Mouse (Mus musculus): Measurements from ENCODE around the gene Gak. TPM values are rescaled to one million over a fixed set of nuclear protein-coding genes. Genes with fewer than 3 reads are reported as not detected.

The Gak gene
- total and polyA plus RNA-seq, 3 experiments: 49.9 to 67.3 (median 65.2) TPM

- DNase-seq (ENCODE audit: extremely low read depth): no peak
- no peak overlapping the region for H3K27ac ChIP-seq (ENCODE audit: insufficient read depth, low read depth)
- H3K9ac ChIP-seq (ENCODE audit: insufficient read depth, low read depth): no peak overlapping the region
- no peak for TF ChIP-seq BHLHE40 (IDR thresholded peaks at IDR 0.05; ENCODE audit: low read depth, low read length)
- TF ChIP-seq JUND (conservative IDR thresholded peaks at IDR 0.05; ENCODE audit: low read depth, low read length): no peak
- TF ChIP-seq KAT2A (IDR thresholded peaks at IDR 0.05; ENCODE audit: insufficient replicate concordance, low read length): no peak
- TF ChIP-seq MAFK (IDR thresholded peaks at IDR 0.05; ENCODE audit: insufficient replicate concordance, low read length): no peak
- no peak for TF ChIP-seq USF1 (IDR thresholded peaks at IDR 0.05; ENCODE audit: low read depth, low read length)
- TF ChIP-seq MYC (IDR thresholded peaks at IDR 0.05; ENCODE audit: low read depth, low read length): no peak
- TF ChIP-seq MAZ (IDR thresholded peaks at IDR 0.05; ENCODE audit: low read depth, low read length): no peak
- no peak for TF ChIP-seq JUN (IDR thresholded peaks at IDR 0.05; ENCODE audit: insufficient read depth, low read depth, low read length)
- TF ChIP-seq IRF4 (IDR thresholded peaks at IDR 0.05; ENCODE audit: low read depth, low read length): no peak
- TF ChIP-seq SIN3A (IDR thresholded peaks at IDR 0.05; ENCODE audit: low read length): no peak
- no peak for TF ChIP-seq TCF12 (IDR thresholded peaks at IDR 0.05; ENCODE audit: low read depth, low read length)
- no peak for TF ChIP-seq TBP (conservative IDR thresholded peaks at IDR 0.05; ENCODE audit: low read depth, low read length)
- TF ChIP-seq ZMIZ1 (IDR thresholded peaks at IDR 0.05; ENCODE audit: low read depth, low read length): no peak
- no peak for TF ChIP-seq RCOR1 (conservative IDR thresholded peaks at IDR 0.05; ENCODE audit: low read depth, low read length)
- no peak for TF ChIP-seq NRF1 (IDR thresholded peaks at IDR 0.05; ENCODE audit: low read depth, low read length)
- TF ChIP-seq UBTF (IDR thresholded peaks at IDR 0.05; ENCODE audit: low read depth, low read length): no peak
- no peak for TF ChIP-seq MXI1 (IDR thresholded peaks at IDR 0.05; ENCODE audit: low read depth, low read length)
- TF ChIP-seq HCFC1 (IDR thresholded peaks at IDR 0.05; ENCODE audit: low read depth, low read length): no peak
- TF ChIP-seq EP300 (IDR thresholded peaks at IDR 0.05; ENCODE audit: low read length): no peak
- H3K9me3 ChIP-seq (replicated peaks; ENCODE audit: low read length): no peaks in the 10 kb centered on the region
- H3K36me3 ChIP-seq (replicated peaks in 1 of 2; ENCODE audit: control insufficient read depth in 1 of 2, insufficient read depth in 1 of 2, low read length in 1 of 2): peaks cover 79 to 97% of the 10 kb centered on the region in 2 experiments
- H3K79me2 ChIP-seq (replicated peaks; ENCODE audit: control insufficient read depth, extremely low read depth, insufficient read depth, poor library complexity, severe bottlenecking): 0 out of 2 replicates have a peak, but pooled peaks cover 2% of the 10 kb centered on the region
- H3K4me1 ChIP-seq (ENCODE audit: control insufficient read depth in 1 of 2, insufficient read depth in 2 of 2): no peaks in the 10 kb centered on the region
- in situ Hi-C loops (cut with MboI; ENCODE audit: low pct_ligation_motif_present, low pct_unique_long_range_greater_than_20kb, low sequenced_read_pairs): no loop called here
- dilution Hi-C loops (cut with MboI; ENCODE audit: extremely low pct_ligation_motif_present, extremely low pct_unique_long_range_greater_than_20kb, low sequenced_read_pairs): no loop called here
- no peaks in the 10 kb centered on the region for H3K27me3 ChIP-seq (replicated peaks)
- H3K4me2 ChIP-seq (ENCODE audit: insufficient read depth, low read depth, poor library complexity, severe bottlenecking): no peak overlapping the region
- no peak overlapping the region for H3K4me3 ChIP-seq (replicated peaks in 1 of 3; ENCODE audit: low read depth in 2 of 3, low read length in 2 of 3, poor library complexity in 1 of 3)
Measured at GRCm38 (mm10) chr5:108610426-108610825, 19.1 kb downstream of the Gak start.

- H3K9ac ChIP-seq (ENCODE audit: insufficient read depth, low read depth): no peak overlapping the region
- TF ChIP-seq MEF2A (IDR thresholded peaks at IDR 0.05; ENCODE audit: borderline replicate concordance, low read depth, low read length) (peak; percentile 64; the same call in 1 of the 2 replicates), BHLHE40 (IDR thresholded peaks at IDR 0.05; ENCODE audit: low read depth, low read length) (no peak), SMC3 (IDR thresholded peaks at IDR 0.05; ENCODE audit: low read depth, low read length) (no peak)
- dilution Hi-C loops (cut with MboI; ENCODE audit: extremely low pct_ligation_motif_present, extremely low pct_unique_long_range_greater_than_20kb, low sequenced_read_pairs) (no loop called here), in situ Hi-C loops (cut with MboI; ENCODE audit: low pct_ligation_motif_present, low pct_unique_long_range_greater_than_20kb, low sequenced_read_pairs) (no loop called here)
- H3K27me3 ChIP-seq (replicated peaks): no peaks in the 10 kb centered on the region
- peak; percentile 20 for DNase-seq (ENCODE audit: extremely low read depth)
- H3K4me2 ChIP-seq (ENCODE audit: insufficient read depth, low read depth, poor library complexity, severe bottlenecking): no peak overlapping the region
- no peaks in the 10 kb centered on the region for H3K9me3 ChIP-seq (replicated peaks; ENCODE audit: low read length)
- H3K4me3 ChIP-seq (replicated peaks in 1 of 3; ENCODE audit: low read depth in 2 of 3, low read length in 2 of 3, poor library complexity in 1 of 3): no peak overlapping the region
- peaks cover 0 to 16% of the 10 kb centered on the region in 2 experiments; a peak in 2 of 4 replicates for H3K4me1 ChIP-seq (ENCODE audit: control insufficient read depth in 1 of 2, insufficient read depth in 2 of 2)
- peaks cover 92 to 99% of the 10 kb centered on the region in 2 experiments for H3K36me3 ChIP-seq (replicated peaks in 1 of 2; ENCODE audit: control insufficient read depth in 1 of 2, insufficient read depth in 1 of 2, low read length in 1 of 2)
- H3K27ac ChIP-seq (ENCODE audit: insufficient read depth, low read depth): no peak overlapping the region
- no peaks in the 10 kb centered on the region for H3K79me2 ChIP-seq (replicated peaks; ENCODE audit: control insufficient read depth, extremely low read depth, insufficient read depth, poor library complexity, severe bottlenecking)
Measured at GRCm38 (mm10) chr5:108602537-108602936, 27.0 kb downstream of the Gak start.

All from CH12.LX (cell line).